Mouse (Mus musculus) thymus, adult 2 months (tissue): Measurements from ENCODE around the gene Gm20388. TPM values are rescaled to one million over a fixed set of nuclear protein-coding genes. Genes with fewer than 3 reads are reported as not detected.

Source experiments
- DNase-seq: peaks from one replicate; pipeline ENCODE4 v3.0.0; 2021
- H3K27ac ChIP-seq: fragments of 200-500 bp; 2 replicates; pipeline ENCODE4 v1.5.1; 2012; ENCODE audit warnings: low read length, control low read depth; ENCODE audit not compliant: control insufficient read depth, insufficient read depth
- H3K27me3 ChIP-seq: fragments of 200-500 bp; 2 replicates; pipeline ENCODE4 v1.6.1; 2012; ENCODE audit warnings: mild to moderate bottlenecking, low read length, moderate library complexity, mixed read lengths; ENCODE audit not compliant: control insufficient read depth, insufficient read depth
- H3K36me3 ChIP-seq: fragments of 200-500 bp; 2 replicates; pipeline ENCODE4 v1.6.1; 2012; ENCODE audit warnings: mild to moderate bottlenecking, low read length, moderate library complexity; ENCODE audit not compliant: control insufficient read depth, insufficient read depth
- H3K4me1 ChIP-seq: fragments of 200-500 bp; replicated peaks from 2 replicates; pipeline ENCODE4 v1.6.1; 2012; ENCODE audit warnings: low read length; ENCODE audit not compliant: control insufficient read depth, insufficient read depth
- H3K4me3 ChIP-seq: fragments of 200-500 bp; 2 replicates; pipeline ENCODE4 v1.5.1; 2012; ENCODE audit warnings: mild to moderate bottlenecking, low read length, control low read depth, moderate library complexity; ENCODE audit not compliant: control insufficient read depth, insufficient read depth
- CTCF ChIP-seq: fragments of 200-500 bp; IDR thresholded peaks from 2 replicates; pipeline ENCODE4 v1.5.1; 2012; ENCODE audit warnings: mild to moderate bottlenecking, control low read depth, low read length, moderate library complexity, borderline replicate concordance; ENCODE audit not compliant: control insufficient read depth, poor library complexity, insufficient read depth; ENCODE audit errors: extremely low read depth
- POLR2A ChIP-seq: fragments of 200-500 bp; IDR thresholded peaks from 2 replicates; pipeline ENCODE4 v1.6.1; 2012; ENCODE audit warnings: mild to moderate bottlenecking, low read length, control low read depth, moderate library complexity; ENCODE audit not compliant: control insufficient read depth, poor library complexity, insufficient read depth; ENCODE audit errors: extremely low read depth
- WGBS: fragments of 180-500 bp; shearing (Covaris S2); methylation state at CpG from one replicate; pipeline ENCODE4 v1.1.7; 2018; 5-methylcytosine and 5-hydroxymethylcytosine counted together
- polyA plus RNA-seq: library from polyadenylated mRNA; depleted of rRNA; stranded (reverse); fragments of >200 nt; gene quantifications from 2 replicates; pipeline ENCODE4 v1.2.3, GENCODE M21; 2012

Gm20388 gene
- polyA plus RNA-seq, 1 experiment = 103 TPM

- 98% methylated on average over 5 of the region's 5 CpGs for WGBS
- Histone ChIP-seq H3K27me3 (no peaks in the 10 kb centered on the region), H3K27ac (no peak overlapping the region), H3K4me3 (no peak overlapping the region), H3K4me1 (peaks cover 24% of the 10 kb centered on the region), H3K36me3 (no peaks in the 10 kb centered on the region)
- no peak for DNase-seq
- no peak for TF ChIP-seq POLR2A
- TF ChIP-seq CTCF = no peak
Measured at GRCm38 (mm10) chr8:120428492-120428891, 517.9 kb downstream of the Gm20388 start.

- no peak overlapping the region for H3K4me3 ChIP-seq
Measured at GRCm38 (mm10) chr8:120429116-120429515, 518.5 kb downstream of the Gm20388 start.

DNA sequence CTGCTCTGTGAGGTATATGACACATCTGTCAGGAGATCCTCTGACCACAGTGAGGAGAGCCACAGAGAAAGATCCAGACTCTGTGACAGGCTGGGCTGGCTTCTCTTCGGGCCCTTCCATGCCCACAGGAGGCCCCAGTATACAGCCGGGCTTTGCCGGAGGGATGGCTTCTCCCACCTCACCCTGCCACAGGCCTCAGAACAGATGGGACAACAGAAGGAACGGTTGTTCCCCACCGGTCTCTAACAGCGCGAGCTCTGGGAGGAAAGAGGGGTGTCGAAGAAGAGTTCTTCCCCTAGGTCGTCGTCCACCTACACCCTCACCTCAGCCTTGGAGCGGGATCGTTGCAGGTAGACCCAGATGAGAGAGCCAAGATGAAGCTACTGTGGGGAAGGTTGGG is 520.4 kb downstream of the Gm20388 start:
- Histone ChIP-seq H3K4me3 (no peak overlapping the region), H3K27ac (no peak overlapping the region), H3K36me3 (no peaks in the 10 kb centered on the region), H3K4me1 (peaks cover 25% of the 10 kb centered on the region), H3K27me3 (no peaks in the 10 kb centered on the region)
- no peak for TF ChIP-seq CTCF
- no peak for TF ChIP-seq POLR2A
- DNase-seq = no peak
- WGBS = 93% methylated on average over 12 of the region's 12 CpGs

More at GRCm38 (mm10) chr8:120429116-120429515, 518.5 kb downstream of the Gm20388 start:
- TF ChIP-seq POLR2A = no peak
- no peak for TF ChIP-seq CTCF
- H3K27me3 ChIP-seq = no peaks in the 10 kb centered on the region
- no peaks in the 10 kb centered on the region for H3K36me3 ChIP-seq
- 93% methylated on average over 1 of the region's 1 CpGs for WGBS
- no peak overlapping the region for H3K27ac ChIP-seq
- peaks cover 21% of the 10 kb centered on the region for H3K4me1 ChIP-seq
- DNase-seq = no peak

DNA sequence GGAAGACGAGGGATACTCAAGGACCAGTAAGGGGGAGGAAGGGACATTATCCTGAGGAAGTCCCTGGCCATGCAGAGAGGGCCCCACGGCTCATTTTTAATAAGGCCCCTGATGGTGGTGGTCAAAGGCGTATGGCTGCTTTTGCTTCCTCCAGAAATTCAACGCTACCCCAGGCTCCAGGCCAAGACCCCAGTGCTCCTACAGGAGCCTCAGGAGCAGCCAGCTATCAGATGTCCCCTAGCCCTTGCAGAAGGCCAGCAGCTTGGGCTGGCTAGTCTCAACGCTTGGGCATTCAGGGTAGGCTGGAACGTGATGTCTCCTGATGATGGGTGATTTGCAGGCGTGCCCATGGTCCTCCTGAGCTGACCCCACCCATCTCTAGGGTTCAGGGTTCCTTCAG is 521.8 kb downstream of the Gm20388 start:
- DNase-seq = no peak
- TF ChIP-seq CTCF = no peak
- no peak for TF ChIP-seq POLR2A
- Histone ChIP-seq H3K4me3 (no peak overlapping the region), H3K27ac (no peak overlapping the region), H3K27me3 (no peaks in the 10 kb centered on the region), H3K36me3 (no peaks in the 10 kb centered on the region), H3K4me1 (peaks cover 25% of the 10 kb centered on the region)
- 90% methylated on average over 7 of the region's 7 CpGs for WGBS

DNA sequence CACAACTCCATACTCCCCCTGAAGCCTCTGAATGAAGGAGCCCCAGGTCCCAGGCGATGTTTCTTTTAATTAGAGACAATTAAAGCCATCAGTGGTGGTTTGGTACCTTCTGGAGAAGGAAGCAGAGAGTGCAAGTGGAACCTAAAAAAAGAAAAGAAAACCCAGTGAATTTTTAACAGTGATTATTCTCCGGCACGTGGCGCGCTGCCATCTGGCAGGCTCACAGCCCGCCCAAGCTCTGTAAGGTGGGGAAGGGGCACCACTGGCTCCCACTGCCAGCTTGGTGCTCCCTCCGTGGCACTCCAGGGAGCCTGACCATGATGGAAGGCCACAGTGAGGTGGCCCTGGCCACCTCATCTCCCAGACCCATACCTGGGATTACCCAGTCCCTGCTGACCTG is 522.5 kb downstream of the Gm20388 start:
- no peak for TF ChIP-seq CTCF
- no peak for TF ChIP-seq POLR2A
- DNase-seq = no peak
- no peaks in the 10 kb centered on the region for H3K36me3 ChIP-seq
- no peaks in the 10 kb centered on the region for H3K27me3 ChIP-seq
- H3K4me3 ChIP-seq = no peak overlapping the region
- H3K4me1 ChIP-seq = peaks cover 18% of the 10 kb centered on the region
- no peak overlapping the region for H3K27ac ChIP-seq
- WGBS = 91% methylated on average over 7 of the region's 7 CpGs

- WGBS = 100% methylated on average over 1 of the region's 1 CpGs
- peaks cover 18% of the 10 kb centered on the region for H3K4me1 ChIP-seq
- no peak overlapping the region for H3K4me3 ChIP-seq
- no peaks in the 10 kb centered on the region for H3K27me3 ChIP-seq
- no peak overlapping the region for H3K27ac ChIP-seq
- no peaks in the 10 kb centered on the region for H3K36me3 ChIP-seq
- no peak for TF ChIP-seq POLR2A
- TF ChIP-seq CTCF = no peak
- no peak for DNase-seq
Measured at GRCm38 (mm10) chr8:120433734-120434133, 523.1 kb downstream of the Gm20388 start.

DNA sequence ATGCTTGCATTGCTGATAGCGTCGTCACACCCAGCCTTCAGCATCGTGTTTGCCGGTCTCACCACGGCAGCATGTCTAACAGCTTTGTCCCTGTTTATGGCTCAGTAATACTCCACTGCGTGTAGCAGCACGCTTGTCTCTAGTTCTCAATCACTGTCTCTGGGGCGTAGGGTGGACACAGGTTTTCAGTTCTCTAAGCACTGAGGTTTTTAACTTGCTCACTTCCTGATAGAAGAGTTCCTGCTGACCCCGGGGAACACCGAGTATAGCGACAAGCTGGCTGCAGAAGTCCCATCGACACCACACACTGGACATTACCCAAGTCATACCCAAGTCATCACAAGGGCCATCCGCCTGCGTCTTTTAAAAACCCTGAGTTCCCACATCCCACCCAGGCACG is 525.1 kb downstream of the Gm20388 start:
- Histone ChIP-seq H3K4me1 (peaks cover 18% of the 10 kb centered on the region), H3K27ac (no peak overlapping the region), H3K27me3 (no peaks in the 10 kb centered on the region), H3K4me3 (no peak overlapping the region), H3K36me3 (no peaks in the 10 kb centered on the region)
- TF ChIP-seq CTCF (no peak), POLR2A (no peak)
- WGBS = 95% methylated on average over 15 of the region's 15 CpGs
- no peak for DNase-seq
